Mouse (Mus musculus): ENCODE results near the gene Srgn.
A peak's percentile ranks its signal among the peaks of the same experiment; 100 is the strongest.
"Not testable (repeated sequence)": the region's sequence is repeated elsewhere in the genome, so short reads cannot be mapped to it uniquely, and the experiment has no call there.

The Srgn gene

DNA sequence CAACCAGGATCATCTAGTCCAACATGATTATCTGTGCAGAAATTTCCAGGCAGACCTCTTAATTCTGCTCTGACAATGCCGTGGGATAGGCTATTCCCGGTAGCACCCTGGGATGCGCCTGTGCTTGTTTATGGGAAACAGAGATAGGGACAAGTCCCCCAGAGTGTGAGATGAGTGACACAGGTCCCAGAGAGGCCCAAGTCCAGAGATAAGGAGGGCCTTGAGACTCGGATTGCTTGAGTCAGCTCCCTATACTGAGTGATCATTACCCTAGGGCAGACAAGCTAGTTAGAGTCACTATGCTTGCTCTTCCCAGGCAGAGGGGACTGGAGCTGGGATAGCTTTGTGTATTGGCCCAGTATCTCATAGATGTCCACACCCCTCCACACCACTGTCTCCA, 5.5 kb downstream of the Srgn start:
- DNase-seq (ENCODE audit: low spot score), result no peak

DNA sequence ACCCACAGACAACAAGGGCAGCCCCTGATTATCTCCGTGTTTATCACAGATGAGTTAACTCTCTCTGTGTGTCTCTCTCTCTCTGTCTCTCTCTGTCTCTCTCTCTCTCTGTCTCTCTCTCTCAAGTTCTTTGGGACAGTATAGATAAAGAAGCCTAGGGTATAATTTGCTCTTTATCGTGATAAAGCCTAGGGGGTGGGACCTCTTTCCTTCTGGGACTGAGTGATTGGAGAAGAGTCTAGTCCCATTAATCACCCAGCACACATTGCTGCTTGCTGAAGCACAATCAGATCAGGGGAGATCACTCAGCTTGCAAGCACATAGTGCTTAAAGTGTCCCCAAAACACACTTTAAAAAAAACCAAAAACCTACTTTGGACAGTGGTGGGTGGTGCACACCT, 6.3 kb downstream of the Srgn start:
- no peak for DNase-seq (ENCODE audit: low spot score)

- DNase-seq (ENCODE audit: low spot score), result no peak
Measured at GRCm38 (mm10) chr10:62517511-62517910, 9.7 kb downstream of the Srgn start.

DNA sequence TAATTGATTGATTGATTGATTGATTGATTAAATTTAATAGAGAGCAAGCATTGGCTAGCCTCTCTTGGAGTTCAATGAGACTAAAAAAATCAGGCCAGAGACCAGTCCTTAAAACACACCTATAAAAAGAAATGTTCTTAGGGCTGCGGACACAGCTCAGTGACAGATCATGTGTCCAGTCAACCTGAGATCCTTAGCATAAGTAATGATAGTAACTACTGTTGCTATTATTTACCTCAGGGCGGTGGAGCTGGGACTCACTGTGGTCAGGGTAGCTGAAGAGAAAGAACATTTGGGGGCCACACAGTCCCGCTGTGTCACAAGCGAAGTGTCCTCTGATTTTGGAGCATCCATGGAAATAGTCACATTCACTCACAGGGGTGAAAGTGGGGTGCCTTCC, 14.4 kb downstream of the Srgn start:
- DNase-seq (ENCODE audit: low spot score), result no peak

- no peak for DNase-seq (ENCODE audit: low spot score)
Measured at GRCm38 (mm10) chr10:62511528-62511927, 15.7 kb downstream of the Srgn start.

GRCm38 (mm10) chr10:62509032-62509656, 18.1 kb downstream of the Srgn start:
- no peak for DNase-seq (ENCODE audit: low spot score)

GRCm38 (mm10) chr10:62508459-62508858, 18.8 kb downstream of the Srgn start:
- DNase-seq (ENCODE audit: low spot score), result no peak

DNA sequence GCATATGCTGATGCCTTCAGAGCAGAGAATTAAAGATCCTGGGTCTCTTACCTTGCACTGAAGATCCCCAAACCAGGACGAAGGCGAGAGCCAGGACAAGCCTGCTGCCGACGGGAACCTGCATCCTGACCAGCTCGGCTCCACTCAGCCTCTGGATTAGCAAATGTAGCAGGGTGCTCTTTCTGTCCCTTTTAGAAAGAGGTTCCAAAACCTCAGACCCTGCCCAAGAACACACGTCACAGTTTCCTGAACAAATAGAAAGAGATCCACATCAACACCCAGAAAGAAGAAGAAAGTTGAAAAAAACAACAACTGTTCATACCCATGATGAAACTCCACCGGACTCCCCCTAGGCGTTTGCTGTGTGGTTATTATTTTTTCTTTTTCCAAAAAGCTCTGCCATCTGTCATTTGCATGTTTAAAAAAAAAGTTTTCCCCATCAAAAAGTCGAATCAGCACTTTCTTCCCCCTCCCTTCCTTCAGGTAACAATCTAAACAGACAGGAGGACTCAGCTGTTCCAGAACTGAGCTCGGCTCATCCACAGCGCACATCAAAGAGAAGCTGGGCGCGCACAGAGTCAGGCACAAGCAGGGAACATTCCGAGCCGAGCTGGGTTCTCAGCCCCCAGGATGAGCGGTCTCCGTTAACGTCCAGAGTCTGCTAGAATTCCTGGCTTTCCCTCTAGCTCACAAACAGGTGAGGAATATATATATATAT, 19.5 kb downstream of the Srgn start:
- DNase-seq (ENCODE audit: low spot score), result peak; percentile 17

DNA sequence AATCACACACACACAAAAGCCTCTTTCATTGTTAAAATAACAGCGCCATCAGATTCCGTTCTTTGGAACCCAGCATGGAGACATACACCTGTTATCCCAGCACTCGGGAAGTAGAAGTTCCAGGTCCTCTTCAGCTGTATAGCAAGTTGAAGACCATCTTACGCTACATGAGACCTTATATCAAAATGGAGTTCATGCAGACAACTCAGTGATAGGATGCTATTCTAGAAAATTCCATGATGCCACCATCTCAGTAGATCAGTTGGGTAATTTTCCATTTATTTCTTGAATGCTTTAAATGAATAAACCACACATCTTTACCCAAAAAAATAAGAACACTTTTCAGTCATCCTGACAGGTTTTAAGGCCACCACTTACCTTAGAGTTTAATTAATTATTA, 20.2 kb downstream of the Srgn start:
- no peak for DNase-seq (ENCODE audit: low spot score)

- no peak for DNase-seq (ENCODE audit: low spot score)
Measured at GRCm38 (mm10) chr10:62506019-62506556, 21.2 kb downstream of the Srgn start.

DNA sequence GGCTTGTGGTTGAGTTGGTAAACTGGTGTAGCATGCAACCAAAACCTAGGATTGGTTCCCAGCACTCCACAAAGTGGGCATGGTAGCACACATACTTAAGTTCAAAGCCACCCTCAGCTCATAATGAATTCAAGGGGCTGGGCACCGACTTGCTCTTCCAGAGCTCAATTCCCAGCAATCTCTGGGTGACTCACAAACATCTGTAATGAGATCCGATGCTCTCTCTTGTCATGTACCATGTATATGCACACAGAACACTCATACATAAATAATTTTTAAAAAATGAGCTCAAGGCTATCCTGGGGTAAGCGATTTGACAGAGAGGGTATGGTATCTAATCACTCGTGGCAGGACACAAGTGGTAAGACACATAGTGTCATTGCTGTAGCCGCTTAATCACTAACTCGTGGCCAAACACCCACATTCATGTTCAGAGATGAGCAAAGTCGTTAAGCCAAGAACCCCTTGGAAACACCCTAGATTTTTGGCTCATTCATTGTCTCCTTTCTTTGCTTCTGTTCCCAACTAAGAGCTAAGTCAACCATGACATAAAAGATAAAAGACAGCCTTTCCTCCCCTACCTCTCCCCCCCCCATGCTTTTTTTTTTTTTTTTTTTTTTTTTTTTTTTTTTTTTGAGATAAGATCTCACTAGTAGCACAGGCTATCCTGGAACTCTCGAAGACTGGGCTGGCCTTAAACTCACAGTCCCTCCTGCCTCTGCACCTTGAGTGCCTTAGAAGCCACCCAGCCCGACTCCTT, 21.8 kb downstream of the Srgn start:
- DNase-seq (ENCODE audit: low spot score), result no peak

GRCm38 (mm10) chr10:62503836-62504628, 23.2 kb downstream of the Srgn start:
- DNase-seq (ENCODE audit: low spot score), result no peak

GRCm38 (mm10) chr10:62503353-62503752, 23.9 kb downstream of the Srgn start:
- no peak for DNase-seq (ENCODE audit: low spot score)

- DNase-seq (ENCODE audit: low spot score), result no peak
Measured at GRCm38 (mm10) chr10:62501951-62502350, 25.3 kb downstream of the Srgn start.

DNA sequence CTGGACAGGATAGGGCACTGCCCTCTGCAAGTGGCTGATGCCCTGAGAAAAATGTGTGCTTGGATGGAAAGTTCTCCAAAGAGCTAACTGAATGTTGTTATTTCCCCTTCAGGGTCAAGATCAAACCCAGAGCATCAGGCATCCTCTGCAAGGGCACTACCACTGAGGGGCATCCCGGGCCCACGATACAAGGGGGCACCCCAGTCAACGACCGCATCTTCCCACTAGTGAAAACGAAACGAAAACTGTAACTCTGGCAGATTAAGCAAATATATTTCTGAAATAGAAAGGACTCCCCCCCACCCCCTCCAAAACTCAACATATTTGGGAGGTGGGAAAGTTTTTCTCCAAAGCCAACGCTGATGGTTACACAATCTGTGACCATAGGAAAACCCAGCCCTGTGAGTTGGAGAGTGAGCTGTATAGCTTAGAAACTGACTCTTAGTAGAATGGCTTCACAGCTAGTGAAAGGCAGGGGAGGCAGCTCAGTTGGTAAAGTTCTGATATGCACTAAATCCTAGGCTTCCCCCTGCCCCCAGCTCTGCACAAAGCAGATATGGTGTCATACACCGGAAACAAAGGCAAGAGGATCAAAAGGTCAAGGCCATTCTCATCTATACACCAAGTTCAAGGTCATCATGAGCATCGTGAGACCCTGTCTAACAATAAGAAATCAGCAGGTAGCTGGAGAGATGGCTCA, 26.2 kb downstream of the Srgn start:
- no peak for DNase-seq (ENCODE audit: low spot score)

DNA sequence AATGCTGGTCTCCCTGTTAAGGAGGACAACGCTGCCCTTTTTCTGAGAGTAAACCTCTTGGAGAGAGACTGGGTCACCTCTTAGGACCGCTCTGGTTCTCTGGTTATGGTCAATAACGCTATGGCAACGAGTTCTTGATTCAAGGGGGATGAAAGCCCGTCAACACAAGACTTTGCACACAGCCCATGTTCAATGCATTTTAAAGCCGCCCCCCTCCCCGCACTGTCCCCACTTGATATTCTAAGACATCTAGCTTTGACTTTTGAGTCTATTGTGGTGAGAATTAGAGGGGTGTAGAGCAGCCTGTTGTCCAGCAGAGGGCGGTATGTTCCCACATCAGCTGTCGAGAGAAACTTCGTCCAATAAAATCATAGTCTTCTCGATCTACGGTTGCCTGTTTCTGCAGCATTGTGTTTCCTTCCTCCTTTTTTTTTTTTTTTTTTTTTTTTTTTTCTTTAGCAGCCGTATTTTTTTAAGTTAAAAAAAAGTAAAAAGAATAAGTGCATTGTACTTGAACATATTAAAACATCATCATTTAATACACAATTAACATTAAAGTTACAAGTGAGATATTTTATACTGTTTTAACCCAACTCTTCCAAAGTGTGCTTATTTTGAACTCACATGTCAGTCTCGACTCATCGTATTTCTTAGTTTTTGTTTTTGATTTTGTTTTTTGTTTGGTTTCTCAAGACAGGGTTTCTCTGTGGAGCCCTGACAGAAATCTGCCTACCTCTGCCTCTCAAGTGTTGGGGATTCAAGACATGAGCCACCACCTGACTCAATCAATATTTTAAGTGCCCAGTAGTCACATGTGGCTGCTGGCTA, 26.9 kb downstream of the Srgn start:
- peak; percentile 59 for DNase-seq (ENCODE audit: low spot score)

DNA sequence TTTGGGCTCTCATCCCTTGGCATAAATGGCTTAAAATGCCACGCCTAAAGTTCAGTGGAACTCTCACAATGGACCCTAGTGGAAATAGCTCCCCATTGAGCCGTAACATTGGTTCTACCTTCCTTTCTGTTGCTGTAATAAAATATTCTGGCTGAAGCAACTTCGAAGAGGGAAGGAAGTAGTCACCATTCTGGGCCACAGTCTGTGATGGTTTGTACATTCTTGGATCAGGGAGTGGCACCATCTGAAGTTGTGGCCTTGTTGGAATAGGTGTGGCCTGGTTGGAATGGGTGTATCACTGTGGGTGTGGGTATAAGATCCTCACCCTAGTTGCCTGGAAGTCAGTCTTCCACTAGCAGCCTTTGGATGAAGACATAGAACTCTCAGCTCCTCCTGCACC, 35.6 kb downstream of the Srgn start:
- not testable (repeated sequence) for DNase-seq (ENCODE audit: low spot score)

DNA sequence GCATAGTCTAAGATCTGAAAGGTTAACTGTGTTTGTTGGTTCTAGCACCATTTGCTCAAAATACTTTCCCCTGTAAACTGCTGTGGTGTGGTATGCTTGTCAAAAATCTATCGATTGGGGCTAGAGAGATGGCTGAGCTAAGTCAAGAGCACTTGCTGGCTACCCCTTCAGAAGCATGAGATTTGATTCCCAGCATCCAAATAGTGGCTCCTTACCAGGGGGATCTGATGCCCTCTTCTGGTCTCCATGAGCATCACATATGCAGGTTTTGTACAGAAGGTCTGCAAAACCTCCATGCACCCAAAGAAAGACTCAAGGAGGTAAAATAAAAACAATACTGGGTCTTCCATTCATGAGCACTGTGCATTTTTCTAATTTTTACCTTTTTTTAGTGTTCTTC, 39.0 kb downstream of the Srgn start:
- no peak for DNase-seq (ENCODE audit: low spot score)

DNA sequence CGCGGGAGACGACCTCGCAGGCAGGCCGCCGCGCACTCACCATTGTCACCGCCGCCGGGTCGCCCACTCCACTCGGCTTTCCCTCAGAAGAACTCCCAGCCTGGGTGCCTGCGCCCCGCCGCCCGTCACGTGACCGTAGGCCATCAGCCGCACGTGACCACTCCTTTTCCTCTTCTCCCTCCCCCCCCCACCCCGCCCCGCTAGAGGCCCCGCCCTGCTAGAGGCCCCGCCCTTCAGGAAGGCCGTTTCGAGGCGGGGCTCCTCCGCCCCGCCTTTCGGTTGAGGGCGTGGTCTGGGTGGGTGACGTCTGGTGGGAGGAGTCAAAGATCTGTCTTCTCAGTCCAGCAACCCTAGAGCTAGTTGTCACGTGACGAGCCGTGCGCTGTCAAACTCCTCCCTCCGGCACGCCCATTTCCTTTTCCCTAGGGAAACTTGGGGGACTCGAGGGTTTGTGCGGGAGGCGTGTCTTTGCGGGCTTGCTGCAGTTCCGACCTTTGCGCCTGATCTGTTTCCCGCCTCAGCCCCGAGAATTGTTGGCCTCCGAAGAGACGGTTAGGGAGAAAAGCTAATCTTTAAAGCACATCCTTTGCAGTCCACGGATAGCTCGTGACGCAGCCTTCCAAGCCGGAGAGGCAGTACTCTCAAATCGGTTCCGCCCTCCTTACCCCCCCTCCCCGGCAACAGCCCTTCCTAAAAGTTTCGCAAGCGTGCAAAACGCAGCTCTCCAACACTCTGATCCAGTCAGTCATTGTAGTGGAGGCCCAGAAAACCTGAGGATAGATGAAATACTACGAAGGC, 40.4 kb downstream of the Srgn start, which contains the start of gene Vps26a:
Gene Vps26a (minus strand): TSS at position 188 of the 798 bp plus-strand sequence.
- peak; percentile 97 for DNase-seq (ENCODE audit: low spot score)

Data from urinary bladder, postnatal 25 days (tissue).